Mouse (Mus musculus) embryo, embryonic 10 days (tissue): Measurements from ENCODE around the gene Notch2.

Experiments used
- DNase-seq: peaks from one replicate; pipeline ENCODE4 v3.0.0-alpha.2; 2015; ENCODE audit warnings: low spot score

The Notch2 gene

GRCm38 (mm10) chr3:98073545-98073944 is 60.2 kb downstream of the Notch2 start:
- no peak for DNase-seq

- DNase-seq, result no peak
Observed at GRCm38 (mm10) chr3:98074622-98075231, 61.4 kb downstream of the Notch2 start.

GRCm38 (mm10) chr3:98077866-98078265 is 64.5 kb downstream of the Notch2 start:
- no peak for DNase-seq

GRCm38 (mm10) chr3:98078816-98079215 is 65.5 kb downstream of the Notch2 start:
- DNase-seq, result no peak

GRCm38 (mm10) chr3:98079601-98080215 is 66.4 kb downstream of the Notch2 start:
- no peak for DNase-seq

- no peak for DNase-seq
Observed at GRCm38 (mm10) chr3:98080630-98081029, 67.3 kb downstream of the Notch2 start.

GRCm38 (mm10) chr3:98082188-98082587 is 68.9 kb downstream of the Notch2 start:
- DNase-seq, result no peak

GRCm38 (mm10) chr3:98082972-98083371 is 69.6 kb downstream of the Notch2 start:
- DNase-seq, result no peak

- DNase-seq, result no peak
Observed at GRCm38 (mm10) chr3:98084061-98084655, 70.8 kb downstream of the Notch2 start.

- DNase-seq, result peak; percentile 34
Observed at GRCm38 (mm10) chr3:98084870-98085269, 71.5 kb downstream of the Notch2 start.

- no peak for DNase-seq
Observed at GRCm38 (mm10) chr3:98085812-98086268, 72.5 kb downstream of the Notch2 start.

- DNase-seq, result peak; percentile 39
Observed at GRCm38 (mm10) chr3:98086441-98086840, 73.1 kb downstream of the Notch2 start.

GRCm38 (mm10) chr3:98086860-98087259 is 73.5 kb downstream of the Notch2 start:
- no peak for DNase-seq

- DNase-seq, result no peak
Observed at GRCm38 (mm10) chr3:98087551-98087950, 74.2 kb downstream of the Notch2 start.

- DNase-seq, result no peak
Observed at GRCm38 (mm10) chr3:98089702-98090101, 76.4 kb downstream of the Notch2 start.

- DNase-seq, result no peak
Observed at GRCm38 (mm10) chr3:98090129-98090528, 76.8 kb downstream of the Notch2 start.

GRCm38 (mm10) chr3:98092680-98093370 is 79.5 kb downstream of the Notch2 start:
- no peak for DNase-seq

- no peak for DNase-seq
Observed at GRCm38 (mm10) chr3:98093954-98094353, 80.6 kb downstream of the Notch2 start.

GRCm38 (mm10) chr3:98094629-98095583 is 81.6 kb downstream of the Notch2 start:
- no peak for DNase-seq

- no peak for DNase-seq
Observed at GRCm38 (mm10) chr3:98096981-98097380, 83.7 kb downstream of the Notch2 start.

GRCm38 (mm10) chr3:98098676-98099075 is 85.3 kb downstream of the Notch2 start:
- DNase-seq, result no peak

GRCm38 (mm10) chr3:98099287-98099686 is 86.0 kb downstream of the Notch2 start:
- no peak for DNase-seq
